Mouse (Mus musculus) midbrain, embryonic 13.5 days (tissue): ENCODE measurements around the gene Arhgap25. TPM values are rescaled to one million over a fixed set of nuclear protein-coding genes. Genes with fewer than 3 reads are reported as not detected.
"Not testable (repeated sequence)": the region's sequence is repeated elsewhere in the genome, so short reads cannot be mapped to it uniquely, and the experiment has no call there.

Experiments
- ATAC-seq: fragments of 200-750 bp; cut with Nextera tagmentation; 2 replicates; pipeline ENCODE4 v1.8.0; 2017; ENCODE audit warnings: mild to moderate bottlenecking, moderate TSS enrichment, moderate library complexity
- H3K27ac ChIP-seq: fragments of 300-500 bp; sonication (generic); 2 replicates; pipeline ENCODE4 v1.5.1; 2015; ENCODE audit warnings: inconsistent platforms, mild to moderate bottlenecking, moderate library complexity
- H3K27me3 ChIP-seq: fragments of 300-500 bp; sonication (generic); 2 replicates; pipeline ENCODE4 v1.6.1; 2015; ENCODE audit warnings: mild to moderate bottlenecking, inconsistent platforms
- H3K36me3 ChIP-seq: fragments of 300-500 bp; sonication (generic); 2 replicates; pipeline ENCODE4 v1.6.1; 2015; ENCODE audit warnings: mild to moderate bottlenecking, inconsistent platforms
- H3K4me1 ChIP-seq: fragments of 300-500 bp; sonication (generic); replicated peaks from 2 replicates; pipeline ENCODE4 v1.6.1; 2015; ENCODE audit warnings: inconsistent platforms
- H3K4me2 ChIP-seq: fragments of 300-500 bp; sonication (generic); replicated peaks from 2 replicates; pipeline ENCODE4 v1.6.1; 2015; ENCODE audit warnings: moderate library complexity, mild to moderate bottlenecking, inconsistent platforms
- H3K4me3 ChIP-seq: fragments of 300-500 bp; sonication (generic); replicated peaks from 2 replicates; pipeline ENCODE4 v1.5.1; 2015; ENCODE audit warnings: mild to moderate bottlenecking, inconsistent platforms
- H3K9ac ChIP-seq: fragments of 300-500 bp; sonication (generic); replicated peaks from 2 replicates; pipeline ENCODE4 v1.6.1; 2015; ENCODE audit warnings: mild to moderate bottlenecking, inconsistent platforms
- H3K9me3 ChIP-seq: fragments of 300-500 bp; sonication (generic); 2 replicates; pipeline ENCODE4 v1.6.1; 2016; ENCODE audit warnings: mild to moderate bottlenecking, inconsistent platforms
- WGBS: fragments of 180-500 bp; shearing (Covaris S2); methylation state at CpG from one replicate; pipeline ENCODE4 v1.1.7; 2015; 5-methylcytosine and 5-hydroxymethylcytosine counted together
- polyA plus RNA-seq: library from polyadenylated mRNA; unstranded; fragments of >200 nt; fragmentation: Nextera tagmentation; extraction: Ambion mirVana; gene quantifications from 2 replicates; pipeline ENCODE4 v1.2.1, GENCODE M21; 2015

The Arhgap25 gene
- polyA plus RNA-seq, 1 experiment from 2014 or later: 1.5 TPM

GRCm38 (mm10) chr6:87499791-87500190, 33.3 kb downstream of the Arhgap25 start:
- H3K4me3 ChIP-seq: no peak overlapping the region
- H3K4me2 ChIP-seq: no peak overlapping the region
- WGBS: 79% methylated on average over 6 of the region's 6 CpGs
- no peak overlapping the region for H3K27ac ChIP-seq
- H3K4me1 ChIP-seq: 0 out of 2 replicates have a peak, but pooled peaks cover 4% of the 10 kb centered on the region
- no peak for ATAC-seq
- H3K9me3 ChIP-seq: no peaks in the 10 kb centered on the region
- no peaks in the 10 kb centered on the region for H3K36me3 ChIP-seq
- H3K9ac ChIP-seq: no peak overlapping the region
- H3K27me3 ChIP-seq: no peaks in the 10 kb centered on the region

- Histone ChIP-seq H3K9me3 (no peaks in the 10 kb centered on the region), H3K9ac (no peak overlapping the region), H3K27me3 (no peaks in the 10 kb centered on the region), H3K4me2 (no peak overlapping the region), H3K27ac (no peak overlapping the region), H3K4me1 (no peaks in the 10 kb centered on the region), H3K4me3 (no peak overlapping the region), H3K36me3 (no peaks in the 10 kb centered on the region)
- ATAC-seq: no peak
- 78% methylated on average over 9 of the region's 9 CpGs for WGBS
These were observed 36.9 kb downstream of the Arhgap25 start for GRCm38 (mm10) chr6:87496143-87496542.

- Histone ChIP-seq H3K27me3 (no peaks in the 10 kb centered on the region), H3K4me1 (no peaks in the 10 kb centered on the region), H3K27ac (no peak overlapping the region), H3K4me2 (no peak overlapping the region), H3K9me3 (no peaks in the 10 kb centered on the region), H3K4me3 (no peak overlapping the region), H3K9ac (no peak overlapping the region), H3K36me3 (no peaks in the 10 kb centered on the region)
- WGBS: 88% methylated on average over 9 of the region's 9 CpGs
- no peak for ATAC-seq
These were observed 38.7 kb downstream of the Arhgap25 start for GRCm38 (mm10) chr6:87494339-87494738.

- Histone ChIP-seq H3K27ac (no peak overlapping the region), H3K36me3 (no peaks in the 10 kb centered on the region), H3K4me2 (no peak overlapping the region), H3K4me3 (no peak overlapping the region), H3K9me3 (no peaks in the 10 kb centered on the region), H3K9ac (no peak overlapping the region), H3K4me1 (no peaks in the 10 kb centered on the region), H3K27me3 (no peaks in the 10 kb centered on the region)
- 65% methylated on average over 6 of the region's 6 CpGs for WGBS
- no peak for ATAC-seq
These were observed 45.2 kb downstream of the Arhgap25 start for GRCm38 (mm10) chr6:87487657-87488426.

GRCm38 (mm10) chr6:87484806-87485205, 48.3 kb downstream of the Arhgap25 start:
- Histone ChIP-seq H3K36me3 (no peaks in the 10 kb centered on the region), H3K4me2 (no peak overlapping the region), H3K9me3 (no peaks in the 10 kb centered on the region), H3K27me3 (no peaks in the 10 kb centered on the region), H3K27ac (no peak overlapping the region), H3K9ac (no peak overlapping the region), H3K4me1 (no peaks in the 10 kb centered on the region), H3K4me3 (no peak overlapping the region)
- ATAC-seq: no peak
- WGBS: 78% methylated on average over 5 of the region's 5 CpGs

- Histone ChIP-seq H3K36me3 (no peaks in the 10 kb centered on the region), H3K4me1 (no peaks in the 10 kb centered on the region), H3K27me3 (no peaks in the 10 kb centered on the region), H3K9me3 (no peaks in the 10 kb centered on the region), H3K4me2 (no peak overlapping the region), H3K27ac (no peak overlapping the region), H3K9ac (no peak overlapping the region), H3K4me3 (no peak overlapping the region)
- 75% methylated on average over 3 of the region's 3 CpGs for WGBS
- ATAC-seq: no peak
These were observed 49.2 kb downstream of the Arhgap25 start for GRCm38 (mm10) chr6:87483900-87484289.

GRCm38 (mm10) chr6:87483224-87483899, 49.7 kb downstream of the Arhgap25 start:
- no peaks in the 10 kb centered on the region for H3K9me3 ChIP-seq
- ATAC-seq: no peak
- no peaks in the 10 kb centered on the region for H3K36me3 ChIP-seq
- 72% methylated on average over 12 of the region's 12 CpGs for WGBS
- H3K27ac ChIP-seq: no peak overlapping the region
- no peaks in the 10 kb centered on the region for H3K27me3 ChIP-seq
- H3K4me1 ChIP-seq: no peaks in the 10 kb centered on the region
- no peak overlapping the region for H3K9ac ChIP-seq
- no peak overlapping the region for H3K4me3 ChIP-seq
- H3K4me2 ChIP-seq: no peak overlapping the region

GRCm38 (mm10) chr6:87479291-87479999, 53.6 kb downstream of the Arhgap25 start:
- 65% methylated on average over 5 of the region's 5 CpGs for WGBS
- Histone ChIP-seq H3K9me3 (no peaks in the 10 kb centered on the region), H3K4me1 (no peaks in the 10 kb centered on the region), H3K36me3 (no peaks in the 10 kb centered on the region), H3K4me3 (no peak overlapping the region), H3K9ac (no peak overlapping the region), H3K27me3 (no peaks in the 10 kb centered on the region), H3K27ac (no peak overlapping the region), H3K4me2 (no peak overlapping the region)
- no peak for ATAC-seq

GRCm38 (mm10) chr6:87478847-87479246, 54.2 kb downstream of the Arhgap25 start:
- no peak overlapping the region for H3K9ac ChIP-seq
- WGBS: 61% methylated on average over 4 of the region's 4 CpGs
- no peak overlapping the region for H3K4me2 ChIP-seq
- no peak overlapping the region for H3K27ac ChIP-seq
- ATAC-seq: no peak
- H3K9me3 ChIP-seq: no peaks in the 10 kb centered on the region
- H3K36me3 ChIP-seq: no peaks in the 10 kb centered on the region
- H3K27me3 ChIP-seq: no peaks in the 10 kb centered on the region
- no peaks in the 10 kb centered on the region for H3K4me1 ChIP-seq
- no peak overlapping the region for H3K4me3 ChIP-seq

- Histone ChIP-seq H3K9me3 (no peaks in the 10 kb centered on the region), H3K4me3 (no peak overlapping the region), H3K4me1 (no peaks in the 10 kb centered on the region), H3K9ac (no peak overlapping the region), H3K27ac (no peak overlapping the region), H3K4me2 (no peak overlapping the region), H3K27me3 (no peaks in the 10 kb centered on the region), H3K36me3 (no peaks in the 10 kb centered on the region)
- ATAC-seq: no peak
- 75% methylated on average over 5 of the region's 5 CpGs for WGBS
These were observed 57.8 kb downstream of the Arhgap25 start for GRCm38 (mm10) chr6:87475223-87475622.

- H3K4me1 ChIP-seq, H3K36me3 ChIP-seq, ATAC-seq, H3K27ac ChIP-seq, H3K9ac ChIP-seq, H3K27me3 ChIP-seq, H3K9me3 ChIP-seq, H3K4me2 ChIP-seq, H3K4me3 ChIP-seq: not testable (repeated sequence)
- 97% methylated on average over 12 of the region's 12 CpGs for WGBS
These were observed 63.0 kb downstream of the Arhgap25 start for GRCm38 (mm10) chr6:87470098-87470497.

GRCm38 (mm10) chr6:87468372-87468771, 64.7 kb downstream of the Arhgap25 start:
- ATAC-seq: no peak
- H3K27me3 ChIP-seq: peaks cover 3% of the 10 kb centered on the region; the same call in 1 of the 2 replicates
- H3K4me1 ChIP-seq: peaks cover 6% of the 10 kb centered on the region; the same call in 1 of the 2 replicates
- H3K4me3 ChIP-seq: no peak overlapping the region
- H3K9ac ChIP-seq: no peak overlapping the region
- no peak overlapping the region for H3K4me2 ChIP-seq
- no peaks in the 10 kb centered on the region for H3K9me3 ChIP-seq
- WGBS: 90% methylated on average over 10 of the region's 10 CpGs
- no peaks in the 10 kb centered on the region for H3K36me3 ChIP-seq
- no peak overlapping the region for H3K27ac ChIP-seq
